Mouse (Mus musculus): ENCODE data around the gene Rcn3. TPM values are rescaled to one million over a fixed set of nuclear protein-coding genes. Genes with fewer than 3 reads are reported as not detected.
A peak's percentile ranks its signal among the peaks of the same experiment; 100 is the strongest.

Rcn3 gene
- polyA plus RNA-seq, 1 experiment from 2014 or later, result 215 TPM

GRCm38 (mm10) chr7:45078513-45078912, 13.5 kb downstream of the Rcn3 start:
- TF ChIP-seq CTCF (IDR thresholded peaks at IDR 0.05; ENCODE audit: low read depth), result peak; percentile 89
- 40% methylated on average over 9 of the region's 9 CpGs for WGBS
- Histone ChIP-seq H3K27me3 (ENCODE audit: insufficient read depth, low read length) (no peaks in the 10 kb centered on the region), H3K4me2 (ENCODE audit: low read length) (no peak overlapping the region), H3K36me3 (ENCODE audit: insufficient read depth, low read length) (peaks cover 33% of the 10 kb centered on the region; the same call in 1 of the 2 replicates), H3K27ac (no peak overlapping the region), H3K4me1 (replicated peaks; ENCODE audit: insufficient read depth, low read length) (0 out of 2 replicates have a peak, but pooled peaks cover 3% of the 10 kb centered on the region), H3K4me3 (replicated peaks; ENCODE audit: low read depth, low read length) (no peak overlapping the region), H3K9ac (ENCODE audit: low read depth, low read length) (no peak overlapping the region), H3K9me3 (replicated peaks; ENCODE audit: low read length) (no peaks in the 10 kb centered on the region)
- peak; percentile 86 for DNase-seq (ENCODE audit: low spot score)
- no peak for ATAC-seq (replicated peaks; ENCODE audit: low FRiP score, low read depth)

GRCm38 (mm10) chr7:45077829-45078228, 14.2 kb downstream of the Rcn3 start:
- no peak for TF ChIP-seq CTCF (IDR thresholded peaks at IDR 0.05; ENCODE audit: low read depth)
- H3K27ac ChIP-seq, result no peak overlapping the region
- H3K9ac ChIP-seq (ENCODE audit: low read depth, low read length), result no peak overlapping the region
- no peaks in the 10 kb centered on the region for H3K4me1 ChIP-seq (replicated peaks; ENCODE audit: insufficient read depth, low read length)
- no peak overlapping the region for H3K4me2 ChIP-seq (ENCODE audit: low read length)
- no peak for DNase-seq (ENCODE audit: low spot score)
- H3K36me3 ChIP-seq (ENCODE audit: insufficient read depth, low read length), result peaks cover 26% of the 10 kb centered on the region; the same call in 1 of the 2 replicates
- WGBS, result 89% methylated on average over 2 of the region's 2 CpGs
- no peaks in the 10 kb centered on the region for H3K27me3 ChIP-seq (ENCODE audit: insufficient read depth, low read length)
- ATAC-seq (replicated peaks; ENCODE audit: low FRiP score, low read depth), result no peak
- H3K4me3 ChIP-seq (replicated peaks; ENCODE audit: low read depth, low read length), result no peak overlapping the region
- no peaks in the 10 kb centered on the region for H3K9me3 ChIP-seq (replicated peaks; ENCODE audit: low read length)

GRCm38 (mm10) chr7:45077322-45077721, 14.7 kb downstream of the Rcn3 start:
- no peak overlapping the region for H3K4me3 ChIP-seq (replicated peaks; ENCODE audit: low read depth, low read length)
- 84% methylated on average over 14 of the region's 14 CpGs for WGBS
- H3K9ac ChIP-seq (ENCODE audit: low read depth, low read length), result no peak overlapping the region
- TF ChIP-seq CTCF (IDR thresholded peaks at IDR 0.05; ENCODE audit: low read depth), result no peak
- no peak overlapping the region for H3K27ac ChIP-seq
- DNase-seq (ENCODE audit: low spot score) (no peak), ATAC-seq (replicated peaks; ENCODE audit: low FRiP score, low read depth) (no peak)
- no peak overlapping the region for H3K4me2 ChIP-seq (ENCODE audit: low read length)
- H3K4me1 ChIP-seq (replicated peaks; ENCODE audit: insufficient read depth, low read length), result no peaks in the 10 kb centered on the region
- H3K9me3 ChIP-seq (replicated peaks; ENCODE audit: low read length), result no peaks in the 10 kb centered on the region
- no peaks in the 10 kb centered on the region for H3K27me3 ChIP-seq (ENCODE audit: insufficient read depth, low read length)
- H3K36me3 ChIP-seq (ENCODE audit: insufficient read depth, low read length), result peaks cover 26% of the 10 kb centered on the region; the same call in 1 of the 2 replicates

- no peak for DNase-seq (ENCODE audit: low spot score)
- Histone ChIP-seq H3K36me3 (ENCODE audit: insufficient read depth, low read length) (peaks cover 26% of the 10 kb centered on the region; the same call in 1 of the 2 replicates), H3K27ac (no peak overlapping the region), H3K9ac (ENCODE audit: low read depth, low read length) (no peak overlapping the region), H3K4me3 (replicated peaks; ENCODE audit: low read depth, low read length) (no peak overlapping the region), H3K9me3 (replicated peaks; ENCODE audit: low read length) (no peaks in the 10 kb centered on the region), H3K4me1 (replicated peaks; ENCODE audit: insufficient read depth, low read length) (no peaks in the 10 kb centered on the region), H3K4me2 (ENCODE audit: low read length) (no peak overlapping the region), H3K27me3 (ENCODE audit: insufficient read depth, low read length) (no peaks in the 10 kb centered on the region)
- ATAC-seq (replicated peaks; ENCODE audit: low FRiP score, low read depth), result no peak
- 90% methylated on average over 30 of the region's 30 CpGs for WGBS
- TF ChIP-seq CTCF (IDR thresholded peaks at IDR 0.05; ENCODE audit: low read depth), result no peak
These were observed 15.5 kb downstream of the Rcn3 start for GRCm38 (mm10) chr7:45076501-45076900.

- H3K27me3 ChIP-seq (ENCODE audit: insufficient read depth, low read length), result no peaks in the 10 kb centered on the region
- no peak for TF ChIP-seq CTCF (IDR thresholded peaks at IDR 0.05; ENCODE audit: low read depth)
- WGBS, result 52% methylated on average over 4 of the region's 4 CpGs
- H3K9me3 ChIP-seq (replicated peaks; ENCODE audit: low read length), result no peaks in the 10 kb centered on the region
- H3K36me3 ChIP-seq (ENCODE audit: insufficient read depth, low read length), result peaks cover 26% of the 10 kb centered on the region; the same call in 1 of the 2 replicates
- no peaks in the 10 kb centered on the region for H3K4me1 ChIP-seq (replicated peaks; ENCODE audit: insufficient read depth, low read length)
- H3K9ac ChIP-seq (ENCODE audit: low read depth, low read length), result no peak overlapping the region
- DNase-seq (ENCODE audit: low spot score), result no peak
- H3K27ac ChIP-seq, result 0 out of 2 replicates have a peak overlapping the region, but pooled peaks have one; percentile 28
- H3K4me2 ChIP-seq (ENCODE audit: low read length), result no peak overlapping the region
- no peak for ATAC-seq (replicated peaks; ENCODE audit: low FRiP score, low read depth)
- no peak overlapping the region for H3K4me3 ChIP-seq (replicated peaks; ENCODE audit: low read depth, low read length)
These were observed 16.6 kb downstream of the Rcn3 start for GRCm38 (mm10) chr7:45075405-45075804.

GRCm38 (mm10) chr7:45073949-45074348, 18.1 kb downstream of the Rcn3 start:
- TF ChIP-seq CTCF (IDR thresholded peaks at IDR 0.05; ENCODE audit: low read depth), result no peak
- ATAC-seq (replicated peaks; ENCODE audit: low FRiP score, low read depth), result no peak
- no peak for DNase-seq (ENCODE audit: low spot score)
- H3K4me2 ChIP-seq (ENCODE audit: low read length), result no peak overlapping the region
- peaks cover 26% of the 10 kb centered on the region; the same call in 1 of the 2 replicates for H3K36me3 ChIP-seq (ENCODE audit: insufficient read depth, low read length)
- H3K4me1 ChIP-seq (replicated peaks; ENCODE audit: insufficient read depth, low read length), result no peaks in the 10 kb centered on the region
- no peak overlapping the region for H3K9ac ChIP-seq (ENCODE audit: low read depth, low read length)
- H3K4me3 ChIP-seq (replicated peaks; ENCODE audit: low read depth, low read length), result no peak overlapping the region
- 87% methylated on average over 12 of the region's 12 CpGs for WGBS
- H3K27ac ChIP-seq, result no peak overlapping the region
- no peaks in the 10 kb centered on the region for H3K9me3 ChIP-seq (replicated peaks; ENCODE audit: low read length)
- no peaks in the 10 kb centered on the region for H3K27me3 ChIP-seq (ENCODE audit: insufficient read depth, low read length)

- no peaks in the 10 kb centered on the region for H3K9me3 ChIP-seq (replicated peaks; ENCODE audit: low read length)
- H3K4me2 ChIP-seq (ENCODE audit: low read length), result no peak overlapping the region
- no peak overlapping the region for H3K27ac ChIP-seq
- peaks cover 26% of the 10 kb centered on the region; the same call in 1 of the 2 replicates for H3K36me3 ChIP-seq (ENCODE audit: insufficient read depth, low read length)
- no peak for ATAC-seq (replicated peaks; ENCODE audit: low FRiP score, low read depth)
- no peaks in the 10 kb centered on the region for H3K4me1 ChIP-seq (replicated peaks; ENCODE audit: insufficient read depth, low read length)
- H3K4me3 ChIP-seq (replicated peaks; ENCODE audit: low read depth, low read length), result no peak overlapping the region
- no peak overlapping the region for H3K9ac ChIP-seq (ENCODE audit: low read depth, low read length)
- TF ChIP-seq CTCF (IDR thresholded peaks at IDR 0.05; ENCODE audit: low read depth), result no peak
- WGBS, result 80% methylated on average over 7 of the region's 7 CpGs
- no peak for DNase-seq (ENCODE audit: low spot score)
- no peaks in the 10 kb centered on the region for H3K27me3 ChIP-seq (ENCODE audit: insufficient read depth, low read length)
These were observed 18.8 kb downstream of the Rcn3 start for GRCm38 (mm10) chr7:45073171-45073707.

All from kidney, postnatal 0 days (tissue).